Mouse (Mus musculus) adrenal gland, postnatal 0 days (tissue): ENCODE data around the gene Fry. TPM values are rescaled to one million over a fixed set of nuclear protein-coding genes. Genes with fewer than 3 reads are reported as not detected.

Source experiments
- polyA plus RNA-seq: library from polyadenylated mRNA; unstranded; fragments of >200 nt; fragmentation: Nextera tagmentation; extraction: Ambion mirVana; gene quantifications from 2 replicates; pipeline ENCODE4 v1.2.1, GENCODE M21; 2015

The Fry gene
- 14.4 and 21.9 TPM in 2 replicates for polyA plus RNA-seq

DNA sequence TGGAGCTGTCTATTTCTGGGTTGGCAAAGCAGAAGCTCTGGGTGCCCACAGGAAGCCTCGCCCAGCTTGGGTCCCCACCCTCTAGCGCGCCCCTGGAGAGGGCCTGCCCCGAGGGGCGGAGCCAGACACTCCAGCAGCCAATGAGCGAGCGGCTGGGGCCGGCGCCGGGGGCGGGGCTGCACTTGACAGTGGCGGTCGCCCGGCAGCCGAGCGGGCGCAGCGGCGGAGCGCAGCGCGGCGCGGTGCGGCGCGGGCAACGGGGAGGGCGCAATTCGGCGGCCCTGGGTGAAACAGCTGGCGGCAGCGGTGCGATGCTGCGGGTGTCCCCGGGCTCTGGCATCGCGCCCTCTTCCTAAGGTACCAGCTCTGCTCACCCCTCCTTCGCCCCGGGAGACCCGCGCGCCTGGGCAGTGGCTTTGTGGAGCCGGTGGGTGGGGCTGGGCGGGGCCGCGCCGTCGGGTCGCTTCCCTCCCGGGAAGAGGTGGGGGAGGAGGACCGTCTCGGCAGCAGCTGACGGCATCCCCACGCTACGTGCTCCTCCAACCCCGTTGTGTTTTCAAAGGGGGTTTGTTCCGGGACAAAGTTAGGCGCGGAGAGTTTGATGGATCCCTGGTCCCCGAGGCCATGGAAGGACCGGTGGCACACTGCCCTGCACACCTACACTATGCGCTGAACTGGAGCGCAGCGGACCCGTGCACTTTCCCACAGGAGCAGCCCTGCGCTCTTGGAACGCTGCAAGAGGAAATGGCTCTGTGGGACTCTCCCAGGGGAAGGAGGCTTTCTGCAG, at the start of gene Fry:
Fry (plus strand) TSS at position 191 of the 787 bp plus-strand sequence.

DNA sequence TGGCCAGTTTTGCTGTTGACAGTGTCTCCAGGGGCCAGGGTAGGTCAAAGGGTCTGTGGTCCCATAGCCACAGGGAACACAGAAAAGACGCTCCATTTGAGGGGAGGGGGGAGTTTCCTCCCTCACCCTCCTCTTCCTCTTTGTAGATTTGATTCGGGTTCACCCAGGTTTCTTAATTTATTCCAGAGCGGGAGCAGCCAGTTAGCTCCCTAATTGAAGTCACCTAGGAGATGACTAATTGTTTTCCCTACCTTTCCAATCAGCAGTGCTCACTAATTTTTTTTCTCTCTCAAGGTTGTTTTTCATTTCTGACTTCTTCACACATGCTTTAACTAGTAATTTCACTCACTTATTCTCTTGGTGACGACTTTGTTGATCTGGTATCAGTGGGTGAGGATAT, 399.6 kb downstream of the Fry start, which contains the start of gene Zar1l:
Zar1l (minus strand) TSS at position 101 of the 400 bp plus-strand sequence.

DNA sequence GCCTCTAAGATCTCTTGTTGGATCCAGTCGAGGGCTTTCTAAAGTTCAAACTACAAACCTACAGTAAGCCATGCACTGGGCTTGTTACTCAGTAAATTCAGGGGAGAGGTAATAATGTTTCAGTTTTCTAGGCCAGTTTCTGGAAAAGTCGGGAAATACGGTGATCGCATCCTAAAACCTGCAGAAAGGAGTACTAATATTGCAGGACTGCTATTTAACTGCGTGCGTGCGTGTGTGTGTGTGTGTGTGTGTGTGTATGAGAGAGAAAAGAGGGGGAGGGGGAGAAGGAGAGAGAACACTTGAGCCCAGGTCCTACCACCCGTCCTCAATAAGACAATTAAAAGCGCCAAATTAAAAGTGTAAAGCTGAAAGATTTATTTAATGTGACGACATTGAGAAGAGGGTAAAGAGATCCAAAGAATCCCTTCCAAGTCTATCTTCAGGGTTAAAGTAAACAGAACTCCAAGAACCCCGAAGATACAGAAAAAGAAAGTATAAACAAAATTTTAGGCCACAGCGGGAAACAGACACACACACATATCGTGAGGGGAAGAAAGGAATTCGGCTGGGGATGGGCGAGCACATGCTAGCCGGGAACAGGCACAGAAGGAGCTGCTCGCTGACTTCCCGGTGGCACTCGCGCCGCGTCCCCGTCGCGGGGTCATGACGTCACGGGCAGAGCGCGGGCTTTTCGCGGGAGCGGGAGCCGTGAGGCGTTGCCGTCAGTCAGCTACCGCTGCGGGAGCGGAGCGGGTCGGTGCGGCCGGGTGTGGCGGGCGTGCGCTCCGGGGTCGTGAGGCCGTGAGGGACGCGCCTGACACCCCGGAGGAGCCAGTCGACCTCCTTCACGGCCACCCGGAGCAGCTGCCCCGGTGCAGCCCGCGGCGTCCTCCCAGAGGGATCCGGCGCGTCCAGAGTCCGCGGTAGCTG, 403.8 kb downstream of the Fry start, which contains the start of gene Brca2:
Brca2 (plus strand) TSS at position 694 of the 930 bp plus-strand sequence.

Other genes with a start within 250 kb of the Fry start
- gene Rxfp2, start 100.0 kb upstream of the Fry start, polyA plus RNA-seq: 0.11 and 0.16 TPM in 2 replicates